Mouse (Mus musculus): ENCODE measurements at regions not wholly inside any gene's neighbourhood (a gene's known extent, or its start where the extent isn't known, plus 50 kb on each side); places are given as distances from the start of the nearest gene placed in this dataset.

DNA sequence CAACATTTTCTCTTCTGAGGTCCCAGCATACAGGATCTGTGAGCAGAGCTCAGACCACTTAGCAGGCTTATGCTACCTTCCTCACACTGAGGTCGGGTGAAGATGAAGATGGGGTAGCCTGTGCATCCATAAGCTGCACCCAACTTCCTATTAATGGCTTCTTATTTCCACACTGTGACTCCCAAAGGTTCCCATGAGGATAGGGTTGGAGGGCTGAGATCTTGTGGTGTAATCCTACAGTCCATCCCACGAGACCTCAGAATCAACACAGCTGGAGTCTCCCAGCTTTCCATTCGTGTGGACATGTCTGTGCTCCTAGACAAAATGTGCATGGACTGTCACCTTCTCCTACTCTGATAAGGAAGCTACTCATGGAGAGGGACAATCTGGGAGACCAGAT, 80.0 kb upstream of the Cd93 start:
- Histone ChIP-seq H3K27me3 (no peaks in the 10 kb centered on the region), H3K9ac (no peak overlapping the region), H3K4me1 (peaks cover 7% of the 10 kb centered on the region; the same call in 1 of the 2 replicates), H3K4me3 (no peak overlapping the region), H3K9me3 (no peaks in the 10 kb centered on the region), H3K27ac (no peak overlapping the region), H3K36me3 (no peaks in the 10 kb centered on the region), H3K4me2 (no peak overlapping the region)
- no peak for ATAC-seq (ENCODE audit: insufficient number of reproducible peaks, insufficient read depth, low FRiP score, low TSS enrichment, low read depth)
- WGBS, result 79% methylated on average over 3 of the region's 3 CpGs

DNA sequence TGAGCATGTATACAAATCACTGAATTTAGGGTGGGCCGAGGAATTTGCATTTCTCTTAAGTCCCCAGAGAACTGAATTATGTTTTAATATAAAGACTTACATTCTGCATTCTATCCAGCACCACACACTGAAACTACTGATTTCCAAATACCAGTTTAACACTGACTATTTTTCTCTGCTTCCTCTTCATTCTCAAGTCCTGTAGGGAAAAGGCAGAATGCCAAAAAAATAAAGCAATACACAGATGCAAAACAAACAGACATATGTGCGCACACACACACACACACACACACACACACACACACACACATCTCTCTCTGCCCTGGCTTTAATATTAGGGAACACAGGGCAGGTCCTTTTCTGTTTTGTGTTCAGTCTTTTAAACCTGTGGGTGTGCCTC, 79.6 kb upstream of the Cd93 start:
- Histone ChIP-seq H3K9me3 (no peaks in the 10 kb centered on the region), H3K4me2 (no peak overlapping the region), H3K4me1 (peaks cover 7% of the 10 kb centered on the region), H3K27ac (no peak overlapping the region), H3K4me3 (no peak overlapping the region), H3K9ac (no peak overlapping the region), H3K36me3 (no peaks in the 10 kb centered on the region), H3K27me3 (no peaks in the 10 kb centered on the region)
- 82% methylated on average over 2 of the region's 2 CpGs for WGBS
- no peak for ATAC-seq (ENCODE audit: insufficient number of reproducible peaks, insufficient read depth, low FRiP score, low TSS enrichment, low read depth)

GRCm38 (mm10) chr2:148521966-148522575, 78.7 kb upstream of the Cd93 start:
- H3K36me3 ChIP-seq, result no peaks in the 10 kb centered on the region
- H3K4me1 ChIP-seq, result peaks cover 7% of the 10 kb centered on the region
- no peak overlapping the region for H3K4me2 ChIP-seq
- H3K9ac ChIP-seq, result no peak overlapping the region
- no peak overlapping the region for H3K4me3 ChIP-seq
- H3K9me3 ChIP-seq, result no peaks in the 10 kb centered on the region
- H3K27me3 ChIP-seq, result no peaks in the 10 kb centered on the region
- no peak overlapping the region for H3K27ac ChIP-seq
- WGBS, result 63% methylated on average over 5 of the region's 5 CpGs
- no peak for ATAC-seq (ENCODE audit: insufficient number of reproducible peaks, insufficient read depth, low FRiP score, low TSS enrichment, low read depth)

DNA sequence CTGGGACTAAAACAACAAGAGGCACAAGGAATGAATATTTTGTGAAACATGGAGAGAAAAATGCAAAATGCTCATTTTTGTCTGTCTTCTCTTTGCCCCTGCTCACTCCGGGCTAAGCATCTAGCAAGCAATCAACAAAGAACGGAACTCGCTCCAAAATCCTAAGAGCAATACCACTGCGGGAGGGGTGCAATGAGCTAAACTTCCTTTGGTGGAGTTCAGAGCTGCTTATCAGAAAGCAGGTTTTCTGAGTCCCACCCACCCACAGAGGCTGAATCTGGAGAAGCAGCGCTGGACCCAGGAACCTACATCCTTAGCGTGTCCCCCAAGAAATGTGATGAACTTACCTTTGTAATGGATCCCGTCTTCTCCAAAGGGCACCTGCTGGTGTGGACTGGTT, 76.9 kb upstream of the Cd93 start:
- Histone ChIP-seq H3K4me1 (peaks cover 7% of the 10 kb centered on the region), H3K27ac (no peak overlapping the region), H3K27me3 (no peaks in the 10 kb centered on the region), H3K36me3 (no peaks in the 10 kb centered on the region), H3K4me2 (no peak overlapping the region), H3K9me3 (no peaks in the 10 kb centered on the region), H3K4me3 (no peak overlapping the region), H3K9ac (no peak overlapping the region)
- ATAC-seq (ENCODE audit: insufficient number of reproducible peaks, insufficient read depth, low FRiP score, low TSS enrichment, low read depth), result no peak
- WGBS, result 64% methylated on average over 7 of the region's 7 CpGs

DNA sequence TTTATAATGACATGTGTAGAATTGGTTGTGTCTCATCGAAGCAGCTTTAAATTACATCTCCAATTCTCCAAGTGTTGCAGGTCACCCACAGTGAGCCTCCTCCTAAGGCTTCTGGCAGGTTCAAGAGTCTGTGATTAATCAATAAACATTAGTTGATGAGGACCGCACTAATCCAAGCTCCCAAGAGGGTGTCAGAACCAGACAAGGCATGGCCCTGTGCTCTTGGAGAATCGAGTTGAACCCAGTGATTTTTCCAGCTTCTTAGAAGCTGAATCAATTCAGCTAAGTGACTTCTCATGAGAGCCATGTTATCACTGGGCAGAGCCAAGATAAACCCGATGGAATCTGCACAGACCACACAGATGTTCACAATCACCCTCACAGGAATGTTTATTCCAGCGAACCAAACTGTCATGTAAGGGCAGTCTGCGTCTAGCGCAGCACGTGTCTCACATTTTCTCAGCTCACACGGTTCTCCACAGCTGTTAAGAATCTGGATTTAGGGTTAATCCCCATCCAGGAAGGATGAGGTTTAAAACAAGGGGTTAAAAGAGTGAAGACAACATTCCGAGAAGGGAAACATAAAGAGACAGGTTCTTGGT, 76.4 kb upstream of the Cd93 start:
- Histone ChIP-seq H3K27me3 (no peaks in the 10 kb centered on the region), H3K4me2 (no peak overlapping the region), H3K9me3 (no peaks in the 10 kb centered on the region), H3K4me3 (no peak overlapping the region), H3K9ac (no peak overlapping the region), H3K27ac (no peak overlapping the region), H3K36me3 (no peaks in the 10 kb centered on the region), H3K4me1 (peaks cover 7% of the 10 kb centered on the region)
- ATAC-seq (ENCODE audit: insufficient number of reproducible peaks, insufficient read depth, low FRiP score, low TSS enrichment, low read depth), result no peak
- 20% methylated on average over 10 of the region's 10 CpGs for WGBS

DNA sequence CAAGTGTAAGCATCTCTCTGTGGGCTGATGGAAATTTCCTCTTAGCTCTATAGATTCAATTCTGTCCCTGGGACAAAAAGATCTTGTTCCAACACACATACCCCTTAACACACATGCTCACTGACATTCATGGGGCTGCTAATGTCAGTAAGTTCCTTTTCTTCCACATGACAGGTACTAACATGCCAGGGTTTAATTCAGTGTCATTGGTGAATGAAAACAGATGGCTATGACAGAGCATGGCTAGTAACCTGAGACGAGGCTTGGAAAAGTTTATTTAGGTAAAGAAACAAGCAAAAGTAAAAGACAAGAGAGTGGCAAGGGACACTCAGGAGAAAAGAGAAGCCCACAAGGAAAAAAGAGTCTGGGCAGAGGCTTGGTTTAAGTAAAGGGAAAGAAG, 74.5 kb upstream of the Cd93 start:
- H3K9ac ChIP-seq, result no peak overlapping the region
- no peak overlapping the region for H3K4me2 ChIP-seq
- no peaks in the 10 kb centered on the region for H3K27me3 ChIP-seq
- ATAC-seq (ENCODE audit: insufficient number of reproducible peaks, insufficient read depth, low FRiP score, low TSS enrichment, low read depth), result no peak
- no peak overlapping the region for H3K27ac ChIP-seq
- 12% methylated on average over 1 of the region's 1 CpGs for WGBS
- H3K9me3 ChIP-seq, result no peaks in the 10 kb centered on the region
- H3K36me3 ChIP-seq, result no peaks in the 10 kb centered on the region
- H3K4me3 ChIP-seq, result no peak overlapping the region
- peaks cover 7% of the 10 kb centered on the region for H3K4me1 ChIP-seq

GRCm38 (mm10) chr2:148510008-148510681, 66.8 kb upstream of the Cd93 start:
- H3K4me3 ChIP-seq, result no peak overlapping the region
- H3K27ac ChIP-seq, result no peak overlapping the region
- ATAC-seq (ENCODE audit: insufficient number of reproducible peaks, insufficient read depth, low FRiP score, low TSS enrichment, low read depth), result no peak
- no peaks in the 10 kb centered on the region for H3K9me3 ChIP-seq
- WGBS, result 77% methylated on average over 13 of the region's 13 CpGs
- no peaks in the 10 kb centered on the region for H3K36me3 ChIP-seq
- no peaks in the 10 kb centered on the region for H3K27me3 ChIP-seq
- no peak overlapping the region for H3K9ac ChIP-seq
- H3K4me1 ChIP-seq, result no peaks in the 10 kb centered on the region
- no peak overlapping the region for H3K4me2 ChIP-seq

DNA sequence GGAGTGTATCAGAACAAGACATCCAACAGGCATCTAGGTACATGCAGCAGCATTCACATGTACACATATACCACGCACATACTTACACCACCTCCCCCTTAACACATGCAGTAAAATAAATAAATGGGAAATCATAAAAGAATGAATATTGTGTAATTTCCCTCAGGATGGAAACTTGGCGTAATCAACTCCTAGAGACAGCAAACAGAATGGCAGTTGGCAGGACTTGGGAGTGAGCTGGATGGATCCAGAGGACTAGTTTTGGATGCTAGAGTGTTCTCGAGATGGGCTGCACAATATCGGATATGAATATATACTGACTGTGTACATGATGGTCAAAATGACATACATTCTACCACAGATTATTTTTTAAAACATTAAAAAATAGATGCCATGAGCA, 66.0 kb upstream of the Cd93 start:
- no peak overlapping the region for H3K27ac ChIP-seq
- no peak for ATAC-seq (ENCODE audit: insufficient number of reproducible peaks, insufficient read depth, low FRiP score, low TSS enrichment, low read depth)
- H3K4me1 ChIP-seq, result no peaks in the 10 kb centered on the region
- no peak overlapping the region for H3K4me3 ChIP-seq
- no peaks in the 10 kb centered on the region for H3K27me3 ChIP-seq
- no peak overlapping the region for H3K4me2 ChIP-seq
- no peaks in the 10 kb centered on the region for H3K36me3 ChIP-seq
- no peaks in the 10 kb centered on the region for H3K9me3 ChIP-seq
- WGBS, result 94% methylated on average over 4 of the region's 4 CpGs
- H3K9ac ChIP-seq, result no peak overlapping the region

DNA sequence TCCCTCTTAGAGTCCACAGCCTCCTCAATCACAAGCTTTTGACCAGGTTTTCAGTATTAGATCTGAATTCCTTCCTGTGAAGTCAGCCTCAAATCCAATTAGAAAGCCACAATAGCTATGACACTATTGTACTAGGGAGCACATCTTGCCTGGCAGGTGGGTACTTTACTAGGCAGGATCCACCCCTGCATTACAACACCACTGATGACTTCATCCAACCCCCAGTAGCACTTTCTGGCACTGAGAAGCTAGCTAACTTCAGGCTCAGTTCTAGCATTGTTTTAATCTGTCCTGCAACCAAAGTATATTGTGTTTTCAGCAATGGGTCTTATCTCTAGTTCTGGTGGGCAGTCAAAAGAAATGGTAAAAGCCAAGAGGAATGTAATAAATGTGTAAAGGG, 64.2 kb upstream of the Cd93 start:
- no peak overlapping the region for H3K27ac ChIP-seq
- H3K4me1 ChIP-seq, result no peaks in the 10 kb centered on the region
- ATAC-seq (ENCODE audit: insufficient number of reproducible peaks, insufficient read depth, low FRiP score, low TSS enrichment, low read depth), result no peak

GRCm38 (mm10) chr2:148506966-148507365, 63.6 kb upstream of the Cd93 start:
- Histone ChIP-seq H3K36me3 (no peaks in the 10 kb centered on the region), H3K27ac (no peak overlapping the region), H3K9me3 (no peaks in the 10 kb centered on the region), H3K4me1 (no peaks in the 10 kb centered on the region), H3K9ac (no peak overlapping the region), H3K4me2 (no peak overlapping the region), H3K27me3 (no peaks in the 10 kb centered on the region), H3K4me3 (no peak overlapping the region)
- ATAC-seq (ENCODE audit: insufficient number of reproducible peaks, insufficient read depth, low FRiP score, low TSS enrichment, low read depth), result no peak
- 68% methylated on average over 3 of the region's 3 CpGs for WGBS

More for the DNA sequence above, 64.2 kb upstream of the Cd93 start:
- Histone ChIP-seq H3K4me2 (no peak overlapping the region), H3K4me3 (no peak overlapping the region), H3K36me3 (no peaks in the 10 kb centered on the region), H3K9me3 (no peaks in the 10 kb centered on the region), H3K27me3 (no peaks in the 10 kb centered on the region), H3K9ac (no peak overlapping the region)

GRCm38 (mm10) chr2:148505651-148506050, 62.3 kb upstream of the Cd93 start:
- Histone ChIP-seq H3K4me3 (no peak overlapping the region), H3K9me3 (no peaks in the 10 kb centered on the region), H3K9ac (no peak overlapping the region), H3K27me3 (no peaks in the 10 kb centered on the region), H3K4me2 (no peak overlapping the region), H3K27ac (no peak overlapping the region), H3K4me1 (no peaks in the 10 kb centered on the region), H3K36me3 (no peaks in the 10 kb centered on the region)
- ATAC-seq (ENCODE audit: insufficient number of reproducible peaks, insufficient read depth, low FRiP score, low TSS enrichment, low read depth), result no peak
- WGBS, result 85% methylated on average over 3 of the region's 3 CpGs

DNA sequence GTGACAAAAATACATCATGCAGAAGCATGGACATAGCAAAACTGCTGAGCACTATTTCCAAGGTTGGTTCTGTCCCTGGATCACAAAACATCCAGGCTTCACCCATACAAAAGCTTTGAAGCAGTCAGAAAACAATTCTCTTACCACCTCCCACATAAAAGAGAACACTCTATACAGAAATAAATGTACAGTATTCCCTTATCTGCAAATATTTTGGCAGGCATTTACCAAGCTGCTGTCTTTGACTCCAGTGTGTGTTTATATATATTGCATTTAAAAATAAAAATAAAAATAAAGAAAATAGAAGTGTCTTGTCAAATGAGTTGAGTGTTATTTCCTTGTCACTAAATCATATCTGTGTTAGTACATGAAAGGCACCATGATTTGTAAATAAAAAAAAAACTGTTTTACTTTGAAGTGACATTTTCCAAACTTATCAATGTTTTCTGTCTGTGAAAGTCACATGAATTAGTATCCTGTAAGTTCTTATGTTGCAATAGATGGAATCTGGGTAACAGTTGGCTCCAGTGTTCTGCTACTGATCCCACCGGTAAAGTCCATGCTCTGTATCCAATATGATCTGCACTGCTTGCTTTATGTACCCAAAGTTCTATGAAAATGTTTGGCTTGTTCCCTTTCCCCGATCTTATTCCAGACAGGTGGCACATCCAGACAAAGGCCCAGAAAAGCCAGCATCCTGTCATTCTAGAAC, 59.9 kb upstream of the Cd93 start:
- H3K4me3 ChIP-seq, result no peak overlapping the region
- H3K9me3 ChIP-seq, result no peaks in the 10 kb centered on the region
- no peak overlapping the region for H3K4me2 ChIP-seq
- no peak overlapping the region for H3K9ac ChIP-seq
- no peaks in the 10 kb centered on the region for H3K4me1 ChIP-seq
- H3K27me3 ChIP-seq, result no peaks in the 10 kb centered on the region
- no peak overlapping the region for H3K27ac ChIP-seq
- no peak for ATAC-seq (ENCODE audit: insufficient number of reproducible peaks, insufficient read depth, low FRiP score, low TSS enrichment, low read depth)
- H3K36me3 ChIP-seq, result no peaks in the 10 kb centered on the region
- WGBS, result 91% methylated on average over 2 of the region's 2 CpGs

All from embryonic facial prominence, embryonic 13.5 days (tissue).